Mouse (Mus musculus) embryonic facial prominence, embryonic 14.5 days (tissue): ENCODE data around the gene Fam114a1. TPM values are rescaled to one million over a fixed set of nuclear protein-coding genes. Genes with fewer than 3 reads are reported as not detected.

Experiments
- ATAC-seq: fragments of 200-750 bp; cut with Nextera tagmentation; 2 replicates; pipeline ENCODE4 v1.8.0; 2017; ENCODE audit warnings: low read depth, moderate number of reproducible peaks, moderate TSS enrichment
- DNase-seq: peaks from one replicate; pipeline ENCODE4 v3.0.0-alpha.2; 2015; ENCODE audit warnings: low spot score
- H3K27ac ChIP-seq: fragments of 300-500 bp; sonication (generic); replicated peaks from 2 replicates; pipeline ENCODE4 v1.5.1; 2014; ENCODE audit warnings: low read depth, mild to moderate bottlenecking, low read length, moderate library complexity
- H3K27me3 ChIP-seq: fragments of 300-500 bp; sonication (generic); replicated peaks from 2 replicates; pipeline ENCODE4 v1.6.1; 2014; ENCODE audit warnings: low read length; ENCODE audit not compliant: control insufficient read depth, insufficient read depth
- H3K36me3 ChIP-seq: fragments of 300-500 bp; sonication (generic); 2 replicates; pipeline ENCODE4 v1.6.1; 2014; ENCODE audit warnings: low read length, mixed read lengths; ENCODE audit not compliant: control insufficient read depth, insufficient read depth
- H3K4me1 ChIP-seq: fragments of 300-500 bp; sonication (generic); 2 replicates; pipeline ENCODE4 v1.6.1; 2014; ENCODE audit warnings: antibody characterized with exemption, low read length; ENCODE audit not compliant: control insufficient read depth, insufficient read depth
- H3K4me2 ChIP-seq: fragments of 300-500 bp; sonication (generic); 2 replicates; pipeline ENCODE4 v1.6.1; 2014; ENCODE audit warnings: low read depth, mild to moderate bottlenecking, low read length, moderate library complexity, mixed read lengths
- H3K4me3 ChIP-seq: fragments of 300-500 bp; sonication (generic); 2 replicates; pipeline ENCODE4 v1.5.1; 2014; ENCODE audit warnings: low read depth, mild to moderate bottlenecking, low read length
- H3K9ac ChIP-seq: fragments of 300-500 bp; sonication (generic); 2 replicates; pipeline ENCODE4 v1.6.1; 2014; ENCODE audit warnings: low read depth, mild to moderate bottlenecking, low read length, moderate library complexity, mixed read lengths
- H3K9me3 ChIP-seq: fragments of 300-500 bp; sonication (generic); 2 replicates; pipeline ENCODE4 v1.6.1; 2016; ENCODE audit warnings: low read length; ENCODE audit not compliant: control insufficient read depth
- WGBS: fragments of 180-500 bp; shearing (Covaris S2); extraction: QIAGEN DNeasy Blood & Tissue Kit; methylation state at CpG from one replicate; pipeline ENCODE4 v1.1.7; 2014; 5-methylcytosine and 5-hydroxymethylcytosine counted together
- polyA plus RNA-seq: library from polyadenylated mRNA; unstranded; fragments of >200 nt; fragmentation: Nextera tagmentation; extraction: Ambion mirVana; gene quantifications from 2 replicates; pipeline ENCODE4 v1.2.1, GENCODE M21; 2014

Gene Fam114a1
- polyA plus RNA-seq, 1 experiment from 2014 or later, result 60.6 TPM

DNA sequence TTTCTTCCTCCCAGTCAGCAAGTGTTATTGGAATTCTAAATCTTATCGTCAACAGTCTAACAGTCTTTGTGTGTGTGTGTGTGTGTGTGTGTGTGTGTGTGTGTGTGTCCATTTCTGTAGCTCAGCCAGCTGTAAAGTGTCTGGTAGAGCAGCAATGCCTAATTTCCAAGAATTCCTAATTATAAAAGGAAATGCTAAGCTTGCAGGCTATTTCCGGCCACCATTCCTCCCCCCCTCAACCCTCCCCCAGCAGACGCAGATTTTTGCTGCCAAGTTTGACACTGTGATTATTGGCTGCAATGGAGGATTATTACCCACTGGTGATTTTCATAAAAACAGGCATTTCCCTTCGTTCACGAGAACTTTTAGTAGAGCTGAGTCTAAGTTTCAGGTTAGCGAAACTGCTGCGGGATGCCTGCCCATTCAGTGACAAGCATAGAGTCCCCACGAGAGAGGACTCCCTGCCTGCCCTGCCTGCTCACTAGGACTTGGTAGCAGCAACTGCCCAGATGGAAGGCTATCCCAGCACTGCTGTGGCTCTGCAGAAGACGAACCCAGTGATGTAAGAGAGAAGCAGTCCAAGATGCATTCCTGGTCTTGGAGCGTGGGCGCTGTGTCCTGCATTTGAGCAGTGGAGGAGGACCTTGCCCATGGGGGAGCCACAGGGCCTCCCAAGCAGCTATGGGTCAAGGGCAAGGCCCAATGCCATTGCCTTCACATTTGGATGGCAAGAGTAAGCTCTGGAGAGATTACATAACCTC, 69.1 kb downstream of the Fam114a1 start:
- no peaks in the 10 kb centered on the region for H3K4me1 ChIP-seq
- H3K27me3 ChIP-seq, result no peaks in the 10 kb centered on the region
- H3K4me2 ChIP-seq, result no peak overlapping the region
- H3K4me3 ChIP-seq, result no peak overlapping the region
- no peak overlapping the region for H3K27ac ChIP-seq
- peaks cover 47% of the 10 kb centered on the region for H3K36me3 ChIP-seq
- 51% methylated on average over 11 of the region's 11 CpGs for WGBS
- ATAC-seq, result no peak
- H3K9me3 ChIP-seq, result no peaks in the 10 kb centered on the region
- DNase-seq, result no peak
- no peak overlapping the region for H3K9ac ChIP-seq

DNA sequence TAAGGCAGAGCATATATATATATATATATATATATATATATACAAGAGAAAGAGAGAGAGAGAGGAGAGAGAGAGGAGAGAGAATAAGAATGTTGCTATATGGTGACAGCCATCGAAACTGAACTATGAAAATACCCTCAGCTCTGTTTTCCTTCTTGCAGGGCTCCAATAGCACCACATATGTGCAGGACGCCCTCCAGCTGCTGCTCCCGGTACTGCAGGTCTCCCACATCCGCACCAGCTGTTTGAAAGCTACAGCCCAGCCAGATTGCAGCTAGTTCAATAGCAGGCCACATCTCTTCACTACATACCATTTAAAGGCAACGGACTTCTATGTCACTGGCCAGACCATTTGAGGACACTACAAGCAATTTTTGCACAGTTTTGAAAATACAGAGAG, 70.6 kb downstream of the Fam114a1 start:
- Histone ChIP-seq H3K9ac (no peak overlapping the region), H3K27ac (no peak overlapping the region), H3K4me2 (no peak overlapping the region), H3K4me1 (no peaks in the 10 kb centered on the region), H3K4me3 (no peak overlapping the region), H3K9me3 (no peaks in the 10 kb centered on the region), H3K36me3 (peaks cover 36% of the 10 kb centered on the region), H3K27me3 (no peaks in the 10 kb centered on the region)
- WGBS, result 80% methylated on average over 5 of the region's 5 CpGs
- DNase-seq (no peak), ATAC-seq (no peak)

DNA sequence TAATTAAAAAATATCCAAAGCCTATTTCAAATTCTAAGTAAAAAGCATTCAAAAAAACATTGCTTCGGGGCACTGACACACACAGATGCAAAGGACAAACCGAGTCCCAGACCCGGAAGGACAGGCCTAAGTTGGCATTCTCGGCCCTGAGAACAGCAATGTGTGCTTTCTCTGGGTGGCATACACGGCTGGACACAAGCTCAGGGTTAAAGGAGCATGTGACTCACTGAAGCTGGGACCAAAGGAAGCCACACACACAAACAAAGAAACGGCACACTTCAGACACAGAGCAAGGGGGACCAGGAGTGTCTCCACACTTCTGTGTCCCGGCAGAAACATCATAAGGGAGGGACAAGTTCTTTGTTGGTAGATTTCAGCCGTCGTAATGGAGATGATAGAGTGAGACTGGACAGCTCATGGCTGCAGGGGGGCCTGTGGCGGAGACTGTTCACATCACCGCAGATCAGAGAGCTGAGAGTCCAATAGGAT, 73.6 kb downstream of the Fam114a1 start:
- H3K9ac ChIP-seq, result no peak overlapping the region
- H3K9me3 ChIP-seq, result no peaks in the 10 kb centered on the region
- H3K4me3 ChIP-seq, result no peak overlapping the region
- 69% methylated on average over 11 of the region's 11 CpGs for WGBS
- no peaks in the 10 kb centered on the region for H3K27me3 ChIP-seq
- ATAC-seq (no peak), DNase-seq (no peak)
- no peaks in the 10 kb centered on the region for H3K4me1 ChIP-seq
- peaks cover 18% of the 10 kb centered on the region for H3K36me3 ChIP-seq
- no peak overlapping the region for H3K4me2 ChIP-seq
- H3K27ac ChIP-seq, result no peak overlapping the region

DNA sequence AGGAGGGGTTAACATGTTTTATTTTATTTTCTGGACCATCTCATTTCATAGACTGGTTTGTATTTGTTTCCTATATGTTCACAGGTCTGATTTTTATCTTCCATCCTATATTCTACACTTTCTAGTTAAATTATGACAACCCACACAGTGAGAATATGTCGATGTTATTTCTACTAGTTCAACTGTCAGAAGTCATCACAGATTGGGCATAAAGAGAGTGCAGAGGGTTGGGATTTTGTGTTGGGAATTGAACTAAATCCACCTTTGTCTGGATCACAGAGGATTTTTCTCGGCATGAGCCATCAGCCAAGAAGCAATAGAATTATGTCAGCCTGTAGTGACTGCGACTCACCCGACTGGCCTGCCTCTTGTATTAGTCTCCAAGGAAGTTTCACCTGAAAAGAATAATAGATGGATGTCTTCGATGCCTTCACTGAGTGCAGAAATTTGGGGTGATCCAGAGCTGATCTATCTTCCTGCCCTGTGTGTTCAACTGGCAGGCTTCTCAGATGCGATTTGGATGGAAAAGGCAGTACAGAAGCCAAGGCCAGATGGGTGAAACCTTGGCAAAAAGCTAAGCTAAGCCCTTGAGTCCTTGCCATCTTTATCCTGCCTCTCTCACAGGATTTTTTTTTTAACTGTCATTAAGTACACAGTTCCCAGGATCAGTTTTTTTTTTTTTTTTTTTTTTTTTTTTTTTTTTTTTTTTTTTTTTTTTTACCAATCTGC, 75.9 kb downstream of the Fam114a1 start:
- Histone ChIP-seq H3K4me2 (no peak overlapping the region), H3K36me3 (peaks cover 6% of the 10 kb centered on the region; the same call in 1 of the 2 replicates), H3K27ac (no peak overlapping the region), H3K27me3 (no peaks in the 10 kb centered on the region), H3K4me1 (no peaks in the 10 kb centered on the region), H3K9me3 (no peaks in the 10 kb centered on the region), H3K9ac (no peak overlapping the region), H3K4me3 (no peak overlapping the region)
- 72% methylated on average over 6 of the region's 6 CpGs for WGBS
- DNase-seq (no peak), ATAC-seq (no peak)

DNA sequence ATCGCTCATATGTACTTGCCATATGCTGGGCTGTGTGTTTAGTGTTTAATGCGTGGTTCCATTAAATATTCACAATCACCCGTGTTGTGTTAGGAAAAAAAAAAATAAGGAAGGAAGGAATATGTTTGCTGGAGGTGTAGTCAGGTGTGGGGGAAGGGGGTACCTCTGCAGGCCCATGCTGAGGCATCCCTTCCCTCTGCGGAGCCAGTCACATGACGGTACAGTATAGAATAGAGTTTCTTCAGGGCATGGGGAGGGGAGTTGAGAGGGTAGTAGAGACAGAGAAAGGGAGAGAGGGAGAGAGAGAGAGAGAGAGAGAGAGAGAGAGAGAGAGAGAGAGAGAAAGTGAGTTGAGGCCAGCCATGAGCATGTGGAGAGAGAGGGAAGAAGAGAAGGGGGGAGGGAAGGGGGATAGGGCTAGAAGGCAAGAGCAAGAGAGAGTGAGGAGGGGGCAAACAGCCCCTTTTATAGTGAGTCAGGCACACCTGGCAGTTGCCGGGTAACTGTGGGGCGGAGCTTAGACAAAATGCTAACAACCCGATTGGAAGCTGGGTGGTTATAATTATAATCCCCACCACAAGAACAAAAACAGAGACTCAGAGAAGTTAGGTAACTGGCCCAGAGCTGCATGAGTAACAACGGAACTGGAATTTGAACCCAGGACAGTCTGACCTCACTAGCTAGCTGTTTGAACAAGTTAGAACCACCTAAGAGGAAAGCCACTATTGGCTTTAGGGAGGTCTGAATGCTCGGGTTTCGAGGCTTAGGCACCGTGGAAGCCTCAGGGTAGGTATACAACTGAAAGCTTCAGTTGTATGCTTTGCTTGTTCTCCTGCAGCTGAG, 76.8 kb downstream of the Fam114a1 start:
- no peaks in the 10 kb centered on the region for H3K9me3 ChIP-seq
- 0 out of 2 replicates have a peak, but pooled peaks cover 2% of the 10 kb centered on the region for H3K36me3 ChIP-seq
- H3K27me3 ChIP-seq, result no peaks in the 10 kb centered on the region
- ATAC-seq, result no peak
- H3K27ac ChIP-seq, result no peak overlapping the region
- H3K4me2 ChIP-seq, result no peak overlapping the region
- no peak for DNase-seq
- WGBS, result 50% methylated on average over 12 of the region's 12 CpGs
- H3K9ac ChIP-seq, result no peak overlapping the region
- no peaks in the 10 kb centered on the region for H3K4me1 ChIP-seq
- no peak overlapping the region for H3K4me3 ChIP-seq

DNA sequence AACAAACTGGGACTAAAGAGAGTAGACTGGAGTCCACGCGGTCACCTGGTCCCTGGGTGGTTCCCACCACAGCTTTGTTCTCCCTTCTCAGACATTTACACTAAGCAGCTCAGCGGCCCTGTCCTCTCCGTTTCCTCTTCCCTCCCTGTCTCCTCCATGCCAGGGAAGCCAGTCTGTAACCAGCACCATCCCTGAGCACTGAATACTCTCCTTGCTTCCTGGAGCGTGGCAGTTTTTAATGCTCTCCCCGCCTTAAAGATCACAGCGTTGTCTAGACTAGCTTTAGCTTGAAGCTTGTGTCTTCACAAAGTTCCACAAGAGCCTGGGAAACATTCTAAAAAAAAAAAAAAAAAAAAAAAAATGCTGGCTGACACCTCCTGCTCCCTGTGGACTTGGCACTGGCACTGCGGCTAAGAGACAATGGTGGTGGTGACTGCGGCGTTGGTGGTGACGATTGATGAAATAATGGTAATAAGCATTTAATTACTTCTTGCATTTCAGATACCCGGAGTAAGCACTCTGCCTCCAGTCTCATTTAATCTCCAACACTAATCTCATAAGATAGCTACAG, 77.5 kb downstream of the Fam114a1 start:
- Histone ChIP-seq H3K36me3 (0 out of 2 replicates have a peak, but pooled peaks cover 2% of the 10 kb centered on the region), H3K27me3 (no peaks in the 10 kb centered on the region), H3K4me1 (no peaks in the 10 kb centered on the region), H3K4me3 (no peak overlapping the region), H3K27ac (no peak overlapping the region), H3K9ac (no peak overlapping the region), H3K9me3 (no peaks in the 10 kb centered on the region), H3K4me2 (no peak overlapping the region)
- WGBS, result 63% methylated on average over 12 of the region's 12 CpGs
- ATAC-seq, result no peak
- DNase-seq, result no peak

DNA sequence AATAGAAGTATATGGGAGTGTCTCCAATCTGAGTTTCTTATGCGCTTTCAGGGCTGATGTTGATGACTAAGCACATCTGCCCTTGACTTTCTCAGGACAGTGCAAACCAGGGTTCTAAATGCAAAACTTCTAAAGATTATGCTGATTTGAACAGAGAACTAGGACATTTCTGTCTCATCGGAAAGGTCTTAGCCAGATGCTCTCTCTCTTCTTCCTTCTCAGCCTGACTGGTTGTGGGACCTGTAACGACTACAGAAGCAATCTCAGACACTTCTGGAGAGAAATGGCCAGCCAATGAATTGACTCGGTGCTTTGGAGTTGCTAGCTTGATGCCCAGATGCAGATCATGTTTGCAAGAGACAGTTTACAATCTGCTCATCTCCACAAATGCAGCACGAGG, 80.0 kb downstream of the Fam114a1 start:
- no peaks in the 10 kb centered on the region for H3K36me3 ChIP-seq
- WGBS, result 88% methylated on average over 5 of the region's 5 CpGs
- no peak overlapping the region for H3K9ac ChIP-seq
- H3K9me3 ChIP-seq, result no peaks in the 10 kb centered on the region
- ATAC-seq (no peak), DNase-seq (no peak)
- H3K27me3 ChIP-seq, result no peaks in the 10 kb centered on the region
- no peak overlapping the region for H3K4me3 ChIP-seq
- no peaks in the 10 kb centered on the region for H3K4me1 ChIP-seq
- H3K4me2 ChIP-seq, result no peak overlapping the region
- no peak overlapping the region for H3K27ac ChIP-seq

DNA sequence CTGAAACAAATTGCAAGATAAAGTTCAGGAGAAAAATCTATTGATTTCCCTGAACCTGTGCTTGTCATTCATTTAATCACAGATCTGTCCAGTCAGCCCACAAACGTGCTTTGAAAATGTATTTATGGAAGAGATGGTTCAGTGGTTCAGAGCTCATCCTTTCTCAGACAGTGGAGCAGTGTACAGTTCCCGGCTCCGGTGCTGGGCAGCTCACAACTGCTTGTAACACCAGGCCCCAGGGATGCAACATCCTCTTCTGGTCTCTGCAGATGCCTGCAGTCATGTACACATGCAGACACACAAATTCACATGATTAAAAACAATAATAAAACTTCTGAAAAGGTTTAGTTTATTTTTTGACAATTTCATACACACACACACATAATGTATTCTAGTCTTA, 81.6 kb downstream of the Fam114a1 start:
- no peak overlapping the region for H3K4me2 ChIP-seq
- H3K27me3 ChIP-seq, result no peaks in the 10 kb centered on the region
- H3K9ac ChIP-seq, result no peak overlapping the region
- no peaks in the 10 kb centered on the region for H3K36me3 ChIP-seq
- ATAC-seq (no peak), DNase-seq (no peak)
- WGBS, result 70% methylated on average over 3 of the region's 3 CpGs
- H3K27ac ChIP-seq, result no peak overlapping the region
- no peak overlapping the region for H3K4me3 ChIP-seq
- H3K9me3 ChIP-seq, result no peaks in the 10 kb centered on the region
- no peaks in the 10 kb centered on the region for H3K4me1 ChIP-seq
